Mouse (Mus musculus) lung, adult 2 months (tissue): ENCODE results near the gene Atoh7. TPM values are rescaled to one million over a fixed set of nuclear protein-coding genes. Genes with fewer than 3 reads are reported as not detected.

ENCODE experiments used
- DNase-seq: peaks from one replicate; pipeline ENCODE4 v3.0.0; 2022
- H3K4me1 ChIP-seq: fragments of 200-500 bp; 2 replicates; pipeline ENCODE4 v1.6.1; 2011; ENCODE audit warnings: low read length; ENCODE audit not compliant: control insufficient read depth, insufficient read depth
- H3K4me3 ChIP-seq: fragments of 200-500 bp; replicated peaks from 2 replicates; pipeline ENCODE3; 2011; ENCODE audit warnings: low read depth, mild to moderate bottlenecking, control low read depth, low read length; ENCODE audit errors: extremely low read depth
- CTCF ChIP-seq: fragments of 200-500 bp; IDR thresholded peaks from 2 replicates; pipeline ENCODE4 v1.5.1; 2011; ENCODE audit warnings: mild to moderate bottlenecking, low read length, control low read depth; ENCODE audit not compliant: insufficient read depth
- POLR2A ChIP-seq: fragments of 200-500 bp; IDR thresholded peaks from 2 replicates; pipeline ENCODE4 v1.6.1; 2011; ENCODE audit warnings: low read depth, mild to moderate bottlenecking, control low read depth, low read length, borderline replicate concordance; ENCODE audit errors: extremely low read depth
- WGBS: fragments of 180-500 bp; shearing (Covaris S2); methylation state at CpG from one replicate; pipeline ENCODE4 v1.1.7; 2018; 5-methylcytosine and 5-hydroxymethylcytosine counted together
- polyA plus RNA-seq: library from polyadenylated mRNA; depleted of rRNA; stranded (reverse); fragments of >200 nt; gene quantifications from 2 replicates; pipeline ENCODE4 v1.2.3, GENCODE M21; 2012; rRNA removed

Atoh7 gene
- polyA plus RNA-seq, 1 experiment, result not detected

DNA sequence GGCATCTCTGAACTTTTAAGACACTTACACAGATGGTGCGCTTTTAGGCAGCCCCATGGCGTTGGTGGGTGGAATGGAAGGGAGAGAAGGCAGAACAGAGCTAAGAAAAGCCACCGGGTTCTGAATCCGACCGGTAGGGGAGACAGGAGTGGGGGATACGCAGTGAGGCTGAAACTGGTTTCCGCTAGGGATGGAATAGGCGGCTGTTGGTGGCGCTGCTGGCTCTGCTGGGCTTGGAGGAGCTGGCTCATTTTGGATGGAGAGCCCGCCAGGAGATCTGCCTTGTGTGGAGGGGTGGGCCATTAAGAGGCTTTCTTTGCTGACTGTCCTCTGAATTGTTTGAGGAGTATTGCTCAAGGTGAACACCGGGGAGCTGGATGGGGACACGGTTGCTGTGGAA lies 36.2 kb downstream of the Atoh7 start:
- no peak for DNase-seq
- 56% methylated on average over 12 of the region's 12 CpGs for WGBS
- no peak overlapping the region for H3K4me3 ChIP-seq
- TF ChIP-seq CTCF, result no peak
- TF ChIP-seq POLR2A, result no peak
- H3K4me1 ChIP-seq, result no peaks in the 10 kb centered on the region

DNA sequence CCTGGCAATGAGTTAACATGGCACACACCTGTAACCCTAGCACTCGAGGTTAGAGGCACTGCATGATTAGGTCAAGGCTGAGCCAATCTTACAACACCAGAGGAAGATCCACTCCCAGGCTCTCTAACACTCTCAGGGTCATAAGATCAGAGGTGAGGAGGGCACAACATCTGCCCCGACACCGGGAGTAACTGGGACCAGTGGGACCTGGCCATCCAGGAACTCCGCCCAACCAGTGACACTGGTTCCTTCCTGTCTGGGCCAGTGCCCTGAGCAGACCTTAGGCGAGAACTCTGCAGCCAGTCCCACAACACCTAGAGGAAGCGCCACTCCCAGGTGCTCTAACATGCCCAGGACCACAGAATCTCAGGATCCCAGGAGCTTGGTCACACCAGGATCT lies 37.0 kb downstream of the Atoh7 start:
- 55% methylated on average over 6 of the region's 6 CpGs for WGBS
- TF ChIP-seq CTCF (no peak), POLR2A (no peak)
- Histone ChIP-seq H3K4me1 (no peaks in the 10 kb centered on the region), H3K4me3 (no peak overlapping the region)
- no peak for DNase-seq

DNA sequence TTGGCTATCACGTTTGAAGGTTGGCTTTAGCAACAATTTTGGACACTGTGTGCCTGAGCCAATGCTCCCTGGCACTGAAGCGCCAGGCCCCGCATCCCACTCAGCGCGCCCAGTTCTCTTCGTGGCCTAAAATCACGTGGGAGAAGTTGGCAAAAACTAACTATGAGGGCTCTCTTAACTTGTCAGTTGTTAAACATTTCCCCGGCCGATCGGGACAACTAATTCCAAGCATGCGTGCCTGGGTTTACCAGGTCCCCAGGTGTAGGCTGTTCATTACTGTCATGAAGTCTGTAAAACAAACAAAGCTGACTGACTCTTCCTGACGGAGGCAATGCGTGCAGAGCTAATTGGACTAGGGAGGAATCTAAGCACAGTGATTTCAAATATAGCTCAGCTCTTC lies 43.2 kb downstream of the Atoh7 start:
- no peaks in the 10 kb centered on the region for H3K4me1 ChIP-seq
- 69% methylated on average over 13 of the region's 13 CpGs for WGBS
- H3K4me3 ChIP-seq, result no peak overlapping the region
- no peak for DNase-seq
- TF ChIP-seq POLR2A (no peak), CTCF (no peak)

Other genes with a start within 250 kb of the Atoh7 start
- gene Tet1, start 190.7 kb upstream of the Atoh7 start, polyA plus RNA-seq, result 2.4 and 3.2 TPM in 2 replicates
- 43.7 and 60.6 TPM in 2 replicates for gene Slc25a16, start 179.0 kb upstream of the Atoh7 start, polyA plus RNA-seq
- 4.9 and 7.1 TPM in 2 replicates for gene Dna2, start 152.6 kb upstream of the Atoh7 start, polyA plus RNA-seq
- gene Rufy2, start 119.4 kb upstream of the Atoh7 start, polyA plus RNA-seq, result 2.6 and 4.4 TPM in 2 replicates
- gene Hnrnph3, start 75.4 kb upstream of the Atoh7 start, polyA plus RNA-seq, result 14.3 and 27.5 TPM in 2 replicates
- 1.7 and 2.2 TPM in 2 replicates for gene Pbld2, start 75.3 kb upstream of the Atoh7 start, polyA plus RNA-seq
- 0.71 and 2.2 TPM in 2 replicates for gene Pbld1, start 39.5 kb upstream of the Atoh7 start, polyA plus RNA-seq
- gene Mypn, start 104.3 kb downstream of the Atoh7 start, polyA plus RNA-seq, result 0.63 and 2.6 TPM in 2 replicates
- gene Herc4, start 144.2 kb downstream of the Atoh7 start, polyA plus RNA-seq, result 11.3 and 16.6 TPM in 2 replicates